Mouse (Mus musculus): ENCODE results near the gene Slc25a26. TPM values are rescaled to one million over a fixed set of nuclear protein-coding genes. Genes with fewer than 3 reads are reported as not detected.

The Slc25a26 gene
- polyA plus RNA-seq, 1 experiment = 4.6 TPM

GRCm38 (mm10) chr6:94592243-94592642, 92.1 kb downstream of the Slc25a26 start:
- H3ac ChIP-seq (ENCODE audit: control insufficient read depth, insufficient read length, low read depth) = no peak overlapping the region
- H3K27me3 ChIP-seq (ENCODE audit: control insufficient read depth, insufficient read depth, insufficient read length) = no peaks in the 10 kb centered on the region
- H3K4me3 ChIP-seq (ENCODE audit: insufficient read depth, poor library complexity, severe bottlenecking) = no peak overlapping the region
- no peak for TF ChIP-seq MYOD1 (IDR thresholded peaks at IDR 0.05; ENCODE audit: control insufficient read depth, insufficient read length, low read depth)
- TF ChIP-seq USF1 (IDR thresholded peaks at IDR 0.05; ENCODE audit: low read depth) = no peak
- TF ChIP-seq MYOG (IDR thresholded peaks at IDR 0.05; ENCODE audit: control insufficient read depth, extremely low read depth, insufficient read length) = no peak
- TF ChIP-seq MAX (IDR thresholded peaks at IDR 0.05) = no peak
- TF ChIP-seq CEBPB (IDR thresholded peaks at IDR 0.05; ENCODE audit: low read depth) = no peak
- no peak for TF ChIP-seq FOSL1 (IDR thresholded peaks at IDR 0.05; ENCODE audit: insufficient read depth, low read length, poor library complexity, severe bottlenecking)
- no peak for TF ChIP-seq CTCF (IDR thresholded peaks at IDR 0.05; ENCODE audit: control insufficient read depth, insufficient read depth, insufficient read length)
- H3K36me3 ChIP-seq (ENCODE audit: control insufficient read depth, insufficient read depth) = no peaks in the 10 kb centered on the region
- H3K79me3 ChIP-seq (ENCODE audit: low read depth) = no peaks in the 10 kb centered on the region
- H3K79me2 ChIP-seq (ENCODE audit: control insufficient read depth, insufficient read depth) = no peaks in the 10 kb centered on the region

- H3K27me3 ChIP-seq (ENCODE audit: control insufficient read depth, insufficient read depth, insufficient read length) = no peaks in the 10 kb centered on the region
- no peak overlapping the region for H3K4me3 ChIP-seq (ENCODE audit: insufficient read depth, poor library complexity, severe bottlenecking)
- no peaks in the 10 kb centered on the region for H3K79me3 ChIP-seq (ENCODE audit: low read depth)
- no peaks in the 10 kb centered on the region for H3K79me2 ChIP-seq (ENCODE audit: control insufficient read depth, insufficient read depth)
- no peaks in the 10 kb centered on the region for H3K36me3 ChIP-seq (ENCODE audit: control insufficient read depth, insufficient read depth)
- H3ac ChIP-seq (ENCODE audit: control insufficient read depth, insufficient read length, low read depth) = no peak overlapping the region
- TF ChIP-seq MAX (IDR thresholded peaks at IDR 0.05) = no peak
- TF ChIP-seq CEBPB (IDR thresholded peaks at IDR 0.05; ENCODE audit: low read depth) = no peak
Observed at GRCm38 (mm10) chr6:94592710-94593109, 92.6 kb downstream of the Slc25a26 start.

DNA sequence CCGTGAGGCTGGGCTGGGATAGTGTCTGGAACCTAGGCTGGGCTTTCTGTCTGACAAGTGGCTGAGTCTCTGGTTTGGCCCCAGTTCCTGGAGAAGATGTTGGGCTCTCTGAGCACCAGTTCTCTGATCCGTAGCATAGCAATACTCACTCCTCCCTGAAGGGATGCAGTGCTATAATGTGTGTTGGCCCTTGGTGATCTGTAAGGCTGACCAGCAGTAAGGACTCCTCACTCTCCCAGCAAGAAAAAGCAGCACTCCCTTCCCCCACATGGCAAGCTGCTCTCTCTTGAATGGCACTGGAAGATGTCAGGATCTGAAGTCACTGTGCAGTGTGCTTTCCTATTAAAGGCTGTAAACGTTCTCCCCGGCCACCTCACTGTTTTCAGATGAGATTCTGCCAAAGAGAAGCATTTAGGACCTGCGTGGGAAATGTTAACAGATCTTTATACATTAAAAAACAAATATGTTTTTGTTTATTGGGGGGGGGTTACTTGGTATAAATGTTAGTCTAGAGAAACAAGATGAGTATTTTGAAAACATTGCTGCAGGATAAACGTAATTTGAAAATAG, 94.0 kb downstream of the Slc25a26 start:
- Histone ChIP-seq H3K27me3 (ENCODE audit: control insufficient read depth, insufficient read depth, insufficient read length) (no peaks in the 10 kb centered on the region), H3K36me3 (ENCODE audit: control insufficient read depth, insufficient read depth) (no peaks in the 10 kb centered on the region), H3K79me2 (ENCODE audit: control insufficient read depth, insufficient read depth) (no peaks in the 10 kb centered on the region), H3ac (ENCODE audit: control insufficient read depth, insufficient read length, low read depth) (no peak overlapping the region), H3K79me3 (ENCODE audit: low read depth) (no peaks in the 10 kb centered on the region), H3K4me3 (ENCODE audit: insufficient read depth, poor library complexity, severe bottlenecking) (no peak overlapping the region)
- TF ChIP-seq USF1 (IDR thresholded peaks at IDR 0.05; ENCODE audit: low read depth) = no peak
- TF ChIP-seq MYOD1 (IDR thresholded peaks at IDR 0.05; ENCODE audit: control insufficient read depth, insufficient read length, low read depth) = no peak
- TF ChIP-seq CEBPB (IDR thresholded peaks at IDR 0.05; ENCODE audit: low read depth) = no peak
- no peak for TF ChIP-seq FOSL1 (IDR thresholded peaks at IDR 0.05; ENCODE audit: insufficient read depth, low read length, poor library complexity, severe bottlenecking)
- no peak for TF ChIP-seq MYOG (IDR thresholded peaks at IDR 0.05; ENCODE audit: control insufficient read depth, extremely low read depth, insufficient read length)
- no peak for TF ChIP-seq CTCF (IDR thresholded peaks at IDR 0.05; ENCODE audit: control insufficient read depth, insufficient read depth, insufficient read length)
- no peak for TF ChIP-seq MAX (IDR thresholded peaks at IDR 0.05)

DNA sequence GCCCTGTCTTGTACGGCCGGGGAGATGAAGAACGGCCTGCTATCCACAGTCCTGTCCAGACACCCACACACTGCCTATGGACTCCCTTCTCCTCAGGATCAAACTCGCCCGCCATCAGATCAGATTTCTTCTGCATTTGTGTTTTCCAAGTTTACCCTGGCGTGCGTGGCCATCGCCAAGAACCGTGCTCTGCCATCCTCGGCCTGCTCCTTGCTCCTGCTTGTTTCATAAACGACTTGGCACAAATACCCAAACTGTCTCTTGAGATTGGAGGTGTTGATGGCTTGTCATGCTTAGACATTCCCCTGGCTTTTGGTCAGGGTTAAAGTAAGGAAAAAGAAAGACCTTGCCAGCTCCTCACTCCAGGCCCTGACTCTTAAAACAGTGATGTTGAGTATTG, 94.6 kb downstream of the Slc25a26 start:
- no peaks in the 10 kb centered on the region for H3K36me3 ChIP-seq (ENCODE audit: control insufficient read depth, insufficient read depth)
- H3K27me3 ChIP-seq (ENCODE audit: control insufficient read depth, insufficient read depth, insufficient read length) = no peaks in the 10 kb centered on the region
- H3K4me3 ChIP-seq (ENCODE audit: insufficient read depth, poor library complexity, severe bottlenecking) = no peak overlapping the region
- H3K79me2 ChIP-seq (ENCODE audit: control insufficient read depth, insufficient read depth) = no peaks in the 10 kb centered on the region
- H3K79me3 ChIP-seq (ENCODE audit: low read depth) = no peaks in the 10 kb centered on the region
- H3ac ChIP-seq (ENCODE audit: control insufficient read depth, insufficient read length, low read depth) = no peak overlapping the region
- no peak for TF ChIP-seq CEBPB (IDR thresholded peaks at IDR 0.05; ENCODE audit: low read depth)
- no peak for TF ChIP-seq MYOG (IDR thresholded peaks at IDR 0.05; ENCODE audit: control insufficient read depth, extremely low read depth, insufficient read length)
- no peak for TF ChIP-seq USF1 (IDR thresholded peaks at IDR 0.05; ENCODE audit: low read depth)
- TF ChIP-seq MYOD1 (IDR thresholded peaks at IDR 0.05; ENCODE audit: control insufficient read depth, insufficient read length, low read depth) = no peak
- no peak for TF ChIP-seq CTCF (IDR thresholded peaks at IDR 0.05; ENCODE audit: control insufficient read depth, insufficient read depth, insufficient read length)
- TF ChIP-seq FOSL1 (IDR thresholded peaks at IDR 0.05; ENCODE audit: insufficient read depth, low read length, poor library complexity, severe bottlenecking) = no peak
- TF ChIP-seq MAX (IDR thresholded peaks at IDR 0.05) = no peak

GRCm38 (mm10) chr6:94595206-94595605, 95.1 kb downstream of the Slc25a26 start:
- Histone ChIP-seq H3K79me3 (ENCODE audit: low read depth) (no peaks in the 10 kb centered on the region), H3K36me3 (ENCODE audit: control insufficient read depth, insufficient read depth) (no peaks in the 10 kb centered on the region), H3ac (ENCODE audit: control insufficient read depth, insufficient read length, low read depth) (no peak overlapping the region), H3K27me3 (ENCODE audit: control insufficient read depth, insufficient read depth, insufficient read length) (no peaks in the 10 kb centered on the region), H3K79me2 (ENCODE audit: control insufficient read depth, insufficient read depth) (no peaks in the 10 kb centered on the region), H3K4me3 (ENCODE audit: insufficient read depth, poor library complexity, severe bottlenecking) (no peak overlapping the region)
- no peak for TF ChIP-seq FOSL1 (IDR thresholded peaks at IDR 0.05; ENCODE audit: insufficient read depth, low read length, poor library complexity, severe bottlenecking)
- TF ChIP-seq CTCF (IDR thresholded peaks at IDR 0.05; ENCODE audit: control insufficient read depth, insufficient read depth, insufficient read length) = no peak
- no peak for TF ChIP-seq MAX (IDR thresholded peaks at IDR 0.05)
- TF ChIP-seq MYOD1 (IDR thresholded peaks at IDR 0.05; ENCODE audit: control insufficient read depth, insufficient read length, low read depth) = no peak
- no peak for TF ChIP-seq USF1 (IDR thresholded peaks at IDR 0.05; ENCODE audit: low read depth)
- no peak for TF ChIP-seq CEBPB (IDR thresholded peaks at IDR 0.05; ENCODE audit: low read depth)
- no peak for TF ChIP-seq MYOG (IDR thresholded peaks at IDR 0.05; ENCODE audit: control insufficient read depth, extremely low read depth, insufficient read length)
